Mouse (Mus musculus) E14TG2a.4 (cell line): ENCODE results near the gene Pold1.

Source experiments
- CTCF ChIP-seq: conservative IDR thresholded peaks from 2 replicates; pipeline ENCODE4 v1.5.1; 2014; ENCODE audit warnings: low read length
- NANOG ChIP-seq: IDR thresholded peaks from 2 replicates; pipeline ENCODE4 v1.6.1; 2014; ENCODE audit warnings: borderline replicate concordance, low read length, mixed read lengths
- POU5F1 ChIP-seq: IDR thresholded peaks from 2 replicates; pipeline ENCODE4 v1.6.1; 2014; ENCODE audit warnings: low read length, borderline replicate concordance

GRCm38 (mm10) chr7:44530507-44530906 lies 18.1 kb downstream of the Pold1 start:
- no peak for TF ChIP-seq CTCF
- TF ChIP-seq POU5F1, result no peak
- no peak for TF ChIP-seq NANOG
